Mouse (Mus musculus) cortical plate, adult 2 months (tissue): ENCODE measurements around the gene Nfic. TPM values are rescaled to one million over a fixed set of nuclear protein-coding genes. Genes with fewer than 3 reads are reported as not detected.

ENCODE experiments used
- H3K27ac ChIP-seq: fragments of 200-500 bp; 2 replicates; pipeline ENCODE4 v1.5.1; 2012; ENCODE audit warnings: low read length, control low read depth, inconsistent platforms; ENCODE audit not compliant: insufficient read depth
- H3K4me1 ChIP-seq: fragments of 200-500 bp; 2 replicates; pipeline ENCODE4 v1.6.1; 2011; ENCODE audit warnings: low read length; ENCODE audit not compliant: control insufficient read depth, insufficient read depth
- H3K4me3 ChIP-seq: fragments of 200-500 bp; 2 replicates; pipeline ENCODE4 v1.5.1; 2011; ENCODE audit warnings: mild to moderate bottlenecking, low read length, control low read depth; ENCODE audit not compliant: insufficient read depth
- CTCF ChIP-seq: fragments of 200-500 bp; IDR thresholded peaks from 2 replicates; pipeline ENCODE4 v1.5.1; 2011; ENCODE audit warnings: mild to moderate bottlenecking, control low read depth, low read length; ENCODE audit not compliant: insufficient read depth; ENCODE audit errors: extremely low read depth
- POLR2A ChIP-seq: fragments of 200-500 bp; IDR thresholded peaks from 2 replicates; pipeline ENCODE4 v1.6.1; 2011; ENCODE audit warnings: mild to moderate bottlenecking, low read length, control low read depth; ENCODE audit not compliant: insufficient read depth; ENCODE audit errors: extremely low read depth
- polyA plus RNA-seq: library from polyadenylated mRNA; depleted of rRNA; stranded (reverse); fragments of >200 nt; gene quantifications from 2 replicates; pipeline ENCODE4 v1.2.3, GENCODE M21; 2012

Gene Nfic
- polyA plus RNA-seq, 1 experiment: 54.5 TPM

GRCm38 (mm10) chr10:81462415-81462804, 7.0 kb upstream of the Nfic start:
- Histone ChIP-seq H3K27ac (no peak overlapping the region), H3K4me1 (peaks cover 1% of the 10 kb centered on the region; the same call in 1 of the 2 replicates), H3K4me3 (no peak overlapping the region)
- TF ChIP-seq CTCF (no peak), POLR2A (no peak; the same call in 1 of the 2 replicates)

- H3K4me1 ChIP-seq: peaks cover 1% of the 10 kb centered on the region; the same call in 1 of the 2 replicates
- TF ChIP-seq CTCF: no peak
- TF ChIP-seq POLR2A: no peak
- no peak overlapping the region for H3K27ac ChIP-seq
- H3K4me3 ChIP-seq: no peak overlapping the region
These were observed 6.4 kb upstream of the Nfic start for GRCm38 (mm10) chr10:81461673-81462414.

GRCm38 (mm10) chr10:81460951-81461350, 5.5 kb upstream of the Nfic start:
- TF ChIP-seq CTCF (no peak), POLR2A (no peak)
- no peaks in the 10 kb centered on the region for H3K4me1 ChIP-seq
- no peak overlapping the region for H3K27ac ChIP-seq
- no peak overlapping the region for H3K4me3 ChIP-seq

GRCm38 (mm10) chr10:81460471-81460870, 5.0 kb upstream of the Nfic start:
- no peak overlapping the region for H3K27ac ChIP-seq
- H3K4me3 ChIP-seq: no peak overlapping the region
- TF ChIP-seq POLR2A (no peak), CTCF (no peak)
- H3K4me1 ChIP-seq: no peaks in the 10 kb centered on the region

GRCm38 (mm10) chr10:81459399-81459798, 4.0 kb upstream of the Nfic start:
- no peak overlapping the region for H3K27ac ChIP-seq
- no peak overlapping the region for H3K4me3 ChIP-seq
- H3K4me1 ChIP-seq: no peaks in the 10 kb centered on the region
- TF ChIP-seq CTCF: no peak
- no peak for TF ChIP-seq POLR2A

GRCm38 (mm10) chr10:81458267-81458666, 2.8 kb upstream of the Nfic start:
- TF ChIP-seq CTCF (no peak), POLR2A (no peak)

GRCm38 (mm10) chr10:81457624-81458023, 2.2 kb upstream of the Nfic start:
- no peak overlapping the region for H3K27ac ChIP-seq
- no peaks in the 10 kb centered on the region for H3K4me1 ChIP-seq
- H3K4me3 ChIP-seq: no peak overlapping the region
- TF ChIP-seq CTCF (no peak), POLR2A (no peak)

More at GRCm38 (mm10) chr10:81458267-81458666, 2.8 kb upstream of the Nfic start:
- no peak overlapping the region for H3K27ac ChIP-seq
- no peaks in the 10 kb centered on the region for H3K4me1 ChIP-seq
- H3K4me3 ChIP-seq: no peak overlapping the region

- Histone ChIP-seq H3K4me3 (no peak overlapping the region), H3K4me1 (no peaks in the 10 kb centered on the region), H3K27ac (no peak overlapping the region)
- TF ChIP-seq POLR2A (no peak), CTCF (no peak)
These were observed 1.6 kb upstream of the Nfic start for GRCm38 (mm10) chr10:81456983-81457563.

GRCm38 (mm10) chr10:81454106-81454505, 1.3 kb downstream of the Nfic start:
- Histone ChIP-seq H3K4me1 (no peaks in the 10 kb centered on the region), H3K4me3 (no peak overlapping the region), H3K27ac (no peak overlapping the region)
- TF ChIP-seq POLR2A (no peak), CTCF (no peak)

GRCm38 (mm10) chr10:81452947-81453288, 2.5 kb downstream of the Nfic start:
- Histone ChIP-seq H3K4me1 (no peaks in the 10 kb centered on the region), H3K27ac (no peak overlapping the region), H3K4me3 (no peak overlapping the region)
- TF ChIP-seq POLR2A: no peak
- no peak for TF ChIP-seq CTCF
